Mouse (Mus musculus) forebrain, embryonic 16.5 days (tissue): ENCODE data around the gene Nox1. TPM values are rescaled to one million over a fixed set of nuclear protein-coding genes. Genes with fewer than 3 reads are reported as not detected.

Source experiments
- ATAC-seq: fragments of 200-750 bp; cut with Nextera tagmentation; 2 replicates; pipeline ENCODE4 v1.8.0; 2017; ENCODE audit warnings: mild to moderate bottlenecking, moderate library complexity
- H3K27ac ChIP-seq: fragments of 300-500 bp; sonication (generic); 2 replicates; pipeline ENCODE4 v1.5.1; 2014; ENCODE audit warnings: low read length, control low read depth
- H3K27me3 ChIP-seq: fragments of 300-500 bp; sonication (generic); replicated peaks from 2 replicates; pipeline ENCODE4 v1.6.1; 2014; ENCODE audit warnings: low read length; ENCODE audit not compliant: control insufficient read depth, insufficient read depth
- H3K36me3 ChIP-seq: fragments of 300-500 bp; sonication (generic); 2 replicates; pipeline ENCODE4 v1.6.1; 2014; ENCODE audit not compliant: control insufficient read depth, insufficient read depth
- H3K4me1 ChIP-seq: fragments of 300-500 bp; sonication (generic); replicated peaks from 2 replicates; pipeline ENCODE4 v1.6.1; 2014; ENCODE audit warnings: low read length; ENCODE audit not compliant: control insufficient read depth, insufficient read depth
- H3K4me2 ChIP-seq: fragments of 300-500 bp; sonication (generic); 2 replicates; pipeline ENCODE4 v1.6.1; 2014; ENCODE audit warnings: mild to moderate bottlenecking, low read length, control low read depth
- H3K4me3 ChIP-seq: fragments of 300-500 bp; sonication (generic); replicated peaks from 2 replicates; pipeline ENCODE4 v1.5.1; 2014; ENCODE audit warnings: mild to moderate bottlenecking, low read length, control low read depth
- H3K9ac ChIP-seq: fragments of 300-500 bp; sonication (generic); replicated peaks from 2 replicates; pipeline ENCODE4 v1.6.1; 2014; ENCODE audit warnings: low read depth, low read length, control low read depth
- H3K9me3 ChIP-seq: fragments of 300-500 bp; sonication (generic); 2 replicates; pipeline ENCODE4 v1.6.1; 2016; ENCODE audit warnings: low read length; ENCODE audit not compliant: control insufficient read depth
- WGBS: fragments of 180-500 bp; shearing (Covaris S2); extraction: QIAGEN DNeasy Blood & Tissue Kit; methylation state at CpG from one replicate; pipeline ENCODE4 v1.1.7; 2014; 5-methylcytosine and 5-hydroxymethylcytosine counted together
- microRNA-seq: library from miRNA; unstranded; fragments of <30 nt; microRNA quantifications from one replicate; pipeline ENCODE4, GENCODE M21; 2017
- polyA plus RNA-seq: library from polyadenylated mRNA; unstranded; fragments of >200 nt; fragmentation: Nextera tagmentation; extraction: Ambion mirVana; gene quantifications from 2 replicates; pipeline ENCODE4 v1.2.1, GENCODE M21; 2015

Gene Nox1
- polyA plus RNA-seq, 1 experiment from 2014 or later, result 0.14 TPM

DNA sequence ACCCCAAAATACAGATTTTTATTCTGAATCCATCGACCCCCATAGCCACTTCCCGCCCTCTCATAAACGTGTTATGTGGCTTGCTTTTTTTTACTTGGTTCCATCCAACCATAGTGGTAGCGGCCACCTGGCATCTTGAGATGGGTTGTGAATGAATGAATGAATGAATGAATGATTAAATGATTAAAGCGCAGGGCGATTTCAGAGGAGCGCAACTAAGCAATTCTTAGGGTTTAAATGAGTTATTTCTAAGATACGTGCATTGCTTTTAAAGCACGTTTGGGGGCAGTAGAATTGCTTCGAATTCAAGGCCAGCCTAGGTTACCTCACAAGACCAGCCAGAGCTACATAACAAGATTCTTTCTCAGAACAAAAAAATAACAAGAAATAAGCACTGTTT lies 162.0 kb downstream of the Nox1 start:
- peak overlapping the region; percentile 90 for H3K27ac ChIP-seq
- no peaks in the 10 kb centered on the region for H3K36me3 ChIP-seq
- H3K4me2 ChIP-seq, result peak overlapping the region; percentile 57
- H3K27me3 ChIP-seq, result no peaks in the 10 kb centered on the region
- H3K4me3 ChIP-seq, result peak overlapping the region; percentile 56
- no peaks in the 10 kb centered on the region for H3K4me1 ChIP-seq
- WGBS, result 19% methylated on average over 10 of the region's 10 CpGs
- H3K9me3 ChIP-seq, result no peaks in the 10 kb centered on the region
- H3K9ac ChIP-seq, result peak overlapping the region; percentile 71
- ATAC-seq, result peak; percentile 4; the same call in 1 of the 2 replicates

DNA sequence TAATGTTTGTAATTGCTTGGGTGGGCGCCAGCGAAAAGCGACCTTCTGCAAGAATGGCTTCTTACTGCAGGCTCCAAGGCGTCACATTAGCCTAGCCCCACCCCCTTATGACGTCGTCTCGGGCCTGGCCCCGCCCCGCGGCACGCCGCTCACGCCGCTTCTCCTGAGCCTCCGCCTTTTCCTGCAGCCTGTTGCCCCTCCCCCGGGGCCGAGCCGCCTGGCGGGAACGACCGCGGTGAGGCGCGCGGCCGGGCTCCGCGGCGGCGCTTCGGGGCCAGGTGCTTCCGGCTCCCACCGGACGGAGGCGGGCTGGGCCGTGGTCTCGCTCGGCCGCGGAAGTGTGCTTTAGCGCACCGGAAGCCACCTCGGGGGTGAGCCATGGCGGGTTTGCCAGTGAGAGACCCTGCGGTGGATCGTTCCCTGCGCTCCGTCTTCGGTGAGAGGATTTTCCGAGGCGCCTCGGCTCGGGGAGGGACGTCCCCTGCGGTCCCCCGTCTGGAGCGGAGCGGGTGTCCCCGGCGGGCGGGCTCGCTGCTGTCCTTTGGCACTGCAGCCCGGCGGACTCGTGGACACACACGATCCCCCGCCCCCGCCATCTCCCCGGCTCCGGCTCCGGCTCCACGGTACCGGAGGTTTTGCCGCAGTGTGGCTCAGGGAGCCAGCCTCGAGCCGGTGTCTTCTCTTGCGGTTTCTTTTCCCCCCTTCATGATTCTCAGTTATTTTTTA lies 162.6 kb downstream of the Nox1 start, which contains the start of gene Cstf2:
Gene Cstf2, plus strand, starts transcription at position 201 of the 726 bp plus-strand sequence.
- peak within 1 kb of the TSS; percentile 57 for H3K4me2 ChIP-seq
- H3K27ac ChIP-seq, result peak within 1 kb of the TSS; percentile 90
- peak within 1 kb of the TSS; percentile 56 for H3K4me3 ChIP-seq
- peak within 1 kb of the TSS; percentile 71 for H3K9ac ChIP-seq
- peak; percentile 99 for ATAC-seq
- H3K27me3 ChIP-seq, result no peaks in the 10 kb centered on the region
- H3K4me1 ChIP-seq, result no peaks in the 10 kb centered on the region
- 22% methylated on average over 64 of the region's 77 CpGs for WGBS
- H3K36me3 ChIP-seq, result no peaks in the 10 kb centered on the region
- H3K9me3 ChIP-seq, result no peaks in the 10 kb centered on the region

DNA sequence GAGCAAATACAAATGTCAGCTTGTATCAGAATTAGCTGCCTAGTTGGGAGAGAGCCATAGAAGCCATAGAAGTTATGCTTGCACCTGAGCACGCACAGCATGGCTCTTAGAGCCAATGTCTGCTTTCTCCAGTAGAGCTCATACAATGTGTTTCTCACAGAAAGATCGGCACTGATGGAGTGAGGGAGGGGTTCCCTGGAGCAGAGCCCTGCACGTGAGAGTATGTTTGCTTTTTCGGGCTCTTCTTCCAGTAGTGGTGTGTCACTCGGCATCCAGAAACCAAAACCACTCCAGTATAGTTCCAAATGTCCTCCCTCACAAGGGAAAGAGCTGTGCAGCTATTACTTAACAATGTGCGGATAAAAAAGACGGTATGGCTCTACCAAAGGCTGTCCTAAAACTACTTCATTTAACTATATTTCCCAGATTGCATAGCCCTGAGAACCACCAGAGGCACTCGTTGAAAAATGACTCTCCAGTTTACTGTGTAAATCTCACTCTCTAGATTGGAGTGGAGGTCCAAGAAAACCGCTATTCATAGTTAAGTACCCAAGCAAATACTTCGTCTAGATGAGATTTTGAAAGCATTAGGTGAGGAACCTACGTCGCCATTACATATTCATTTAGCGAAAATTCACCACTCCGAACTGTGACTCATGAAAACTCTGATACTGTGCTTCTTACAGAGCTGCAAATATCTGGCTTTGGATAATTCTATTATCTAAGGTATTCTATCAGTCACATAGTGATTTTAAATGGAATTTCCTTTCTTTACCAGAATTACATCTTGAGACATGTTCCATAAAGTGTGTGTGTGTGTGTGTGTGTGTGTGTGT lies 163.5 kb downstream of the Nox1 start:
- 71% methylated on average over 14 of the region's 14 CpGs for WGBS
- ATAC-seq, result no peak; the same call in 1 of the 2 replicates
- Histone ChIP-seq H3K9ac (no peak overlapping the region), H3K27me3 (no peaks in the 10 kb centered on the region), H3K9me3 (no peaks in the 10 kb centered on the region), H3K27ac (no peak overlapping the region), H3K36me3 (no peaks in the 10 kb centered on the region), H3K4me3 (peak overlapping the region; percentile 56), H3K4me2 (peak overlapping the region; percentile 34), H3K4me1 (no peaks in the 10 kb centered on the region)

DNA sequence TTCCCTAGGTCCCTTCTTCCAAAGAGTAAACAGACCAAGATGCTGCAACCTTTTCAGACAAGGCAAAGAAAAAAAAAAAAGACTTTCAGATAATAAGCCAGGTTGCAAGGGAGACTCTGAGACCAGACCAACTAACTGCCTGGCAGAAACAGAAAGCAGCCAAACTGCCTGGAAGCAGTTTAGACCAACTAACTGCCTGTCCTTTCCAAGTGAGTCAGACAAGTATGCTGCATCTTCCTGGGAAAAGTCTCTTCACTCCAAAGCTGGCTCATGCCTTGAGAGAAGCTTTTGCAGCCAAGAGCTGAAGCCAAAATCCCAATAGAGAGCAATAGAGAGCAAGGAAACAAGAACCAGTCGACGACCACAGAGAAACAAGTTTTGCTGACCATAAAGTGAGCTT lies 164.9 kb downstream of the Nox1 start:
- Histone ChIP-seq H3K27ac (no peak overlapping the region), H3K4me1 (no peaks in the 10 kb centered on the region), H3K36me3 (no peaks in the 10 kb centered on the region), H3K4me3 (no peak overlapping the region), H3K4me2 (no peak overlapping the region), H3K9ac (no peak overlapping the region), H3K27me3 (no peaks in the 10 kb centered on the region), H3K9me3 (no peaks in the 10 kb centered on the region)
- WGBS, result 79% methylated on average over 2 of the region's 2 CpGs
- ATAC-seq, result no peak

DNA sequence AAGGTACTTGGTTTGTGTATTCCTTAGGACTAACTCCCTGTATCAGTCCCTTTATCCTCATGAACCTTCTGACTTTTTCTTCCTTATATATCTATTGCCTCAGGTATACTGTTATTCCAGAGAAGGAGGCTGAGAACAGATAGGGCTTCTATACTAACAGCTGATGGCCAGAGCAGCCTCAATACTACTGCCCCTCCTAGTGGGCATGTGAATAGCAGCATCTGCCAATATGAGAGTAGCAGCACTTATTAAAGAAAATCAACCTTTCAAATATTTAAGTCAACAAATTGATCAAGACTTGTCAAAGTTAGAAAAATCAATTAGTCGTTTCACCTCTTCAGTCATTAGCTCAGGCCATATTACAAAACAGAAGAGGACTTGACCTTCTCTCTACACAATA lies 172.8 kb downstream of the Nox1 start:
- H3K27me3 ChIP-seq, result no peaks in the 10 kb centered on the region
- H3K27ac ChIP-seq, result no peak overlapping the region
- H3K9me3 ChIP-seq, result no peaks in the 10 kb centered on the region
- H3K9ac ChIP-seq, result no peak overlapping the region
- 75% methylated on average over 1 of the region's 1 CpGs for WGBS
- H3K4me2 ChIP-seq, result no peak overlapping the region
- no peaks in the 10 kb centered on the region for H3K4me1 ChIP-seq
- no peaks in the 10 kb centered on the region for H3K36me3 ChIP-seq
- ATAC-seq, result no peak
- H3K4me3 ChIP-seq, result no peak overlapping the region

Small RNA genes within 50 kb of the gene (microRNA-seq; reads per million reads assigned to microRNA genes)
- gene Mir3112, result not detected

Other genes with a start within 250 kb of the Nox1 start
- gene Sytl4, start 240.1 kb downstream of the Nox1 start, polyA plus RNA-seq, result 0.46 and 0.47 TPM in 2 replicates
- 61.0 and 66.0 TPM in 2 replicates for gene Cstf2, start 162.8 kb downstream of the Nox1 start, polyA plus RNA-seq
- 0.16 and 0.48 TPM in 2 replicates for gene Xkrx, start 59.9 kb downstream of the Nox1 start, polyA plus RNA-seq
- gene Arl13a, start 34.5 kb downstream of the Nox1 start, polyA plus RNA-seq, result not detected in 2 replicates
- 5.2 and 6.2 TPM in 2 replicates for gene Trmt2b, start 55.0 kb upstream of the Nox1 start, polyA plus RNA-seq
- gene Tmem35a, start 73.3 kb upstream of the Nox1 start, polyA plus RNA-seq, result 127 and 134 TPM in 2 replicates
- gene Cenpi, start 86.1 kb upstream of the Nox1 start, polyA plus RNA-seq, result 10.6 and 14.0 TPM in 2 replicates
- gene Drp2, start 182.6 kb upstream of the Nox1 start, polyA plus RNA-seq, result 16.0 and 19.3 TPM in 2 replicates